Mouse (Mus musculus) layer of hippocampus, adult 8-10 months (tissue): ENCODE results near the gene Tekt1. TPM values are rescaled to one million over a fixed set of nuclear protein-coding genes. Genes with fewer than 3 reads are reported as not detected.
A peak's percentile ranks its signal among the peaks of the same experiment; 100 is the strongest.
"Not testable (repeated sequence)": the region's sequence is repeated elsewhere in the genome, so short reads cannot be mapped to it uniquely, and the experiment has no call there.

Source experiments
- DNase-seq, 2 experiments: peaks; one replicate each; pipeline ENCODE4 v3.0.0; 2022; ENCODE audit warnings: low spot score in 2 of 2
- total RNA-seq, 4 experiments: library from RNA; stranded (reverse); gene quantifications; 2 replicates each; pipeline ENCODE4 v1.2.4; 2022

The Tekt1 gene
- total RNA-seq, 4 experiments from 2014 or later = 1.7 to 3.8 (median 3.3) TPM

DNA sequence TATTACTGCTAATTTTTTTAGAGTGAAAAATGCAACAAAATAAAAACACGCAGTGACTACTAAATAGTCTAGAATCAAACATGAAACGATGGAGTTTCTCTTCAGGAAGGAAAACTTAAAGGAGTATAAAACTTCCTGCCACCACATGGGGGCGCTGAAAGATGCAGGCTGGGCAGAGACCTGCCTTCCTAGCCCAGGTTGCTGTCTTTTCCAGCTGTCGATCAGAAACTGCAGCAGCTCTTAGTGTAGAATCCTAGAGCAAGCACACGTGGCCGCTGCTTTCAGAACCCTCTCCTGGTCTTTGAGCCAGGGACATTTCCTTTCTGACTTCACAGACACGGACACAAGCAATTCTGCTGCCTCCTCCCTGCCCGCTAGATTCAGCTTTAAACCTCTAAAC lies 18.3 kb downstream of the Tekt1 start:
- no peak for DNase-seq

DNA sequence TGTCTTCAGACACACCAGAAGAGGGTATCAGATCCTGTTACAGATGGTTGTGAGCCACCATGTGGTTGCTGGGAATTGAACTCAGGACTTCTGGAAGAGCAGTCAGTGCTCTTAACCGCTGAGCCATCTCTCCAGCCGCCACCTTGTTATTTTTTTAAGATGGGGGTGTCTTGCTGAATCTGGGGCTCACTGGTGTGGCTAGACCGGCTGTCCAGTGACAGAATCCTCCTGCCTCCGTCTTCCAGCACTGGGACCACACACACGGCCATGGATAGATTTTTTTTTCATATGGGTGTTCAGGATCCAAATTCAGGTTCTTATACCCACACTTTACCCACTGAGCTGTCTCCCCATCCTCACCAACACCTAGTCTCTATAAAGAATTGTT lies 19.0 kb downstream of the Tekt1 start:
- DNase-seq = not testable (repeated sequence)

DNA sequence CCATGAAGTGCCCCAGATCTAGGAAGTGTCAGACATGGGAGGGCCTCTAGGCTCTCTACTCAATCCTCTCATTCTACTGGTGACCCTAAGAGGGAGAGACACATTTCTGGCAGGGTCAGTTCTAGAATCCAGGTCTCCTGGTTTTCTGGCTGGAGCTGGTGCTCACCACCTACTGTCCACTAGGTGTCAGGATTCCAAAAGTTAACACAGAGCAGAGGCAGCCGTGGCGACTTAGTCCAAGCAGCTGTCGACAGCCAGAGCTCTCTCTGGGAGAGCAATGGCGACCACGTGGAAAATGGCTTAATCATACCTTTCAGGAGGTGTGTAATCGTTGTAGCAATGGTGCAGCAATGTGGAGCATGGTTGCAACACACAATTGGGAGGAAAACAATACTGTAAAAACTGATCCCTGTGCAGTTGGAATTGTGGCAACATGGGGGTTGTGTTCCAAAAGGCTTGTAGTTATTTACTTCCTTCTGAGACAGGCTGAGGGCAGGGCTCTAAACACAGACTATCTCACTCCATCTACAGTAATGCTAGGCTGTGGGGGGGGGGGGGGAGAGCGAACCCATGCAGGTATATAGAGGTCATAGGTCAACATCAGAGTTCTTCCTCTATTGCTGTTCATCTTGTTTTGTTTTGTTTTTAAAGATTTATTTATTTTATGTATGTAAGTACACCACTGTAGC lies 19.5 kb downstream of the Tekt1 start:
- peak in 1 of 2 experiments; percentile 74 for DNase-seq

- DNase-seq = no peak
Measured at GRCm38 (mm10) chr11:72339716-72340115, 22.5 kb downstream of the Tekt1 start.

DNA sequence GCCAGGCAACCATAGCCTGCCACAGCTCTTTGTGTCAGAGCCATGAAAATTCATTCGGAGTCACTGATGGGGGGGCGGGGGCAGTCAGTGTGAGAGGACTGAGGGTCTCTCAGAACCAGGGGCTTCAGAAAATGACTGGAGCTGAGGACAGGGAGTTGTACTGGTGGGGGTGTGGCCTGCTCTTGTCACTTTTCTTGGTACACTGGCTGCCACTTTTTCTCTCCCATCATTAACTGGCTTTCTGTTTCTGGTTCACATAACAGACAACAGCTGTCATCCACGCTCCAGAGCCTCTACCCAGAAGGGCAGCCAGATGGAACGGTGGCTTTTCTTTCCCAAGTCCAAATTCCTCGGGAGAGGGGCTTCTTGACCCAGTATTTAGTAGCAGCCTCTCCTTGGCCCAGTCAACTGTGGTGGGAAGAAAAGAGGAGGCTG lies 23.8 kb downstream of the Tekt1 start:
- peak in 1 of 2 experiments; percentile 26 for DNase-seq

DNA sequence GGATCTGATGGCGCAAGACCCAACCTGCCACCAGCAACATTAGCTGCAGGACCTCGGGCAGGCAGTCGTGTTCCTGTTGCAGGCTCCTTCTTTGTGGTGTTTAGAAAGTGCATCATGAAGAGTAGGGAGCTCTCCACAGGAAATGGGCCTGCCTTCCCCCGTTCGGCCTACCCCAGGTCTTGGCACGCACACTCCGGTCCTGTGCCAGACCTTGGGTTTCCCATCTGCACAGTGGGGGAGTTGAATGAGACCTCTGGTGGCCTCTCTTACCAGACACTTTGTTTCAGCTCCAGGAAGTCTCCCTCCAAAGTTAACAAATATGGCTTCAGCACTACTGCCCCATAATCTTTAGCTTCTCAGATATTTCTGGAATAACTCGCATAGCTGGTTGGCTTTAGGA lies 25.5 kb downstream of the Tekt1 start:
- no peak for DNase-seq

- no peak for DNase-seq
Measured at GRCm38 (mm10) chr11:72334653-72335052, 27.6 kb downstream of the Tekt1 start.

GRCm38 (mm10) chr11:72332951-72333667 lies 29.1 kb downstream of the Tekt1 start:
- DNase-seq = peak; percentile 52 to 58

DNA sequence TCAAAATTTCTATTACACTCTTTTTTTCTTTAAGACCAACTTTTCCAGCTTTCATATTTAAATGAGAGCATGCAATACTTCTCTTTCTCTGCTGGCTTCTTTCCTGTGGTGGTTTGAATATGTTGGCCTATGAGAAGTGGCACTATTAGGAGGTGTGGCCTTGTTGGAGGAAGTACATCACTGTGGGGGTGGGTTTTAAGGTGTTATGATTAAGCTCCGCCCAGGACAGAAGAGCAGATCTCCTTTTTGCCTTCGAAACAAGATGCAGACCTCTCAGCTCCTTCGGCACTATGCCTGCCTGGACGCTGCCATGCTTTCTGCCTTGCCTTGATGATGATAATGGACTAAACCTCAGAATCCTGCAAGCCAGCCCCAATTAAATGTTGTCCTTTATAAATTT lies 36.5 kb downstream of the Tekt1 start:
- DNase-seq = no peak

DNA sequence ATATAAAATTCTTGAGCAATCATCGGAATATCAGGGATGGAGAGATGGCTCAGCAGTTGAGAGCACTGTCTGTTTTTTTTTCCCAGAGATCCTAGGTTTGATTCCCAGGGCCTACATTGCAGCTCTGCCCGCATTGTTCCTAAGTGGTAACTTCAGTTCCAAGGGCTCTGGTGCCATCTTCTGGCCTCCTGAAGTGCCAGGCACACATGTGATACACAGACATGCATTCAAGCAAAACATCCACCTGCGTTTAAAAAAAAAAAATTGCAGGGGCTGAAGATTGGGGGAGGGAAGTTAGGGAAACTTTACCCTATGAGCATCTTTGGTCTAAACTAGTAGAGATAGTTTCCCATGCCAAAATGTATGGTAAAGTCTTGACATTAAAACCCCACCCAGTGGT lies 37.8 kb downstream of the Tekt1 start:
- DNase-seq = no peak

DNA sequence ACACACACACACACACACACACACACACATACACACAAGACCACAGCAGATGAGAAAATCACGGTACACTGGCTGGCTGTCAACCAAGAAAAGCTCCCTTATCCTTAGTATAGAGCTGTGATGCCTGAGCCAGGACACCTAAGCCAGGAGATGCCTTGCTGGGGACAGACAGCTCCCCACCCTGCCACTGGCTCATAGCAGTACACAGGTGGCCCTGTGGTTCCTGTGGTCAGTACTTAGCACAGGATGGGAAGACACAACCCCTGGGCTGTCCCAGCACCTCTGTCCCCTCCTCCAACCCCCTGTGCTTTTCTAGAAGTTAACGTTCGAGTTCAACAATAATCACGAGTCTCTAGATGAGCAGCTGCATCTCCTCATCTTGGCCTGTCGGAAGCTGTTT lies 44.2 kb downstream of the Tekt1 start:
- DNase-seq = no peak

GRCm38 (mm10) chr11:72314151-72314895 lies 47.9 kb downstream of the Tekt1 start, which contains the start of gene Fbxo39:
Fbxo39 (plus strand) TSS chr11:72314444.
- peak; percentile 30 to 33 for DNase-seq

GRCm38 (mm10) chr11:72311355-72312001 lies 50.8 kb downstream of the Tekt1 start:
- no peak for DNase-seq

DNA sequence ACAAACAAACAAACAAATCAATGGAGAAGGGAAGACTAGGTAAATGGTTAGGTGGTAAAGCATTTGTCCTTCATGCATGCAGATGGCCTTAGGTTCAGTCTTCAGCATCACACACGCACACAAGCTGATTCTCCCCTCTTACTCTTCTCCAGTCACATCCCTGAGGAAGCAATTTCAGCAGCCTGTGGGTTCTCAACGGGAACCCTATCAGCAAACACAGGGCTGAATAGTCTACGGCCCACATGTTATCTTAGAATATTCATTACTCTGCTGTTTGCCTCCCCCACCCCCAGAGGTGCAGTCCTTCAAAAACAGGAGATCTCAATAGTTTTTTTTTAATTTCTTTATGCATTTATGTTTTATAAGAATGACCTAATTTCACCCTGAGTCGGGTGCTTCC lies 51.8 kb downstream of the Tekt1 start:
- DNase-seq = no peak

DNA sequence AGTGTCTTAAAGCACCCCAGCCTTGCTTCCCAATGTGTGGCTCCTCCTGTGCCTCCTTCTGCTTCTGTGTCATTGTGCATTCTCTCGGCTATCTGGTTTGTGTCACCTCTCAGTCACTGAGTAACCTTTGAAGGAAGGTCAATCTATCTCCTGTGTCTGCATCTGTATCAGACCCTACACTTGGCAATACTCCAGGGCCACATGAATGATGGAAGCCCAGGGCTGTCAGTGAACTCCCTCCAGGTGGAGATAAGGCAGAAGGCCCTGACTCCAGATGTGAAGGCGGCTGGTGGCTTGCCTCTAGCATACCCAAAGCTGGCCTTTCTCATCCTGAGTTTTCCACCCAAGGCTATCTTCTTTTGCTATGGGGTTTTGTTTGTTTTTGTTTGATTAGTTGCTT lies 53.3 kb downstream of the Tekt1 start:
- DNase-seq = no peak

DNA sequence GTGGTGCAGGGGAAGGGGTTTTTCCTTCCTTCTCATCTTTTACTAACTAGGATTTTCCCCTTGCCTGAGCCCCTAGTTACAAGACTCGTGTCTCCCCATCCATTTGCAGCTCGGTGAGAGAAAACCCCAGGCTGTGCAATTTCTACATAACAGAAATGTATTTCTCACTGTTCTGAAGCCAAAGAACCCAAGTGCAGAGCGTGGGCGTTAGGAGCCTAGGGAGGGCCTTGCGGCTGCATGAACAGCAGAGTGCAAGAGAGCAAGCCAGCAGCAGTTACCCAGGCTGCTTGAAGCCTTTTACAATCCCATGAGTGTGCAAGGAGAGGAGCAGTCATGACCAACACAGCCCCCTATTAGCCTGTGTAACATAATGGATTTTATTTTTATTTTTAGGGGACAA lies 54.8 kb downstream of the Tekt1 start:
- no peak for DNase-seq

- DNase-seq = peak; percentile 79 to 84
Measured at GRCm38 (mm10) chr11:72302230-72302629, 60.0 kb downstream of the Tekt1 start.

GRCm38 (mm10) chr11:72301334-72301733 lies 60.9 kb downstream of the Tekt1 start, which contains the start of gene Xaf1:
Xaf1 (plus strand) TSS chr11:72301629.
- no peak for DNase-seq
